Mouse (Mus musculus) stomach, postnatal 0 days (tissue): ENCODE results near the gene Stk11ip.

ENCODE experiments used
- CTCF ChIP-seq: IDR thresholded peaks from 2 replicates; pipeline ENCODE4 v1.5.1; 2016; ENCODE audit warnings: antibody characterized with exemption, low read depth, mild to moderate bottlenecking, moderate library complexity
- EP300 ChIP-seq: optimal IDR thresholded peaks from 2 replicates; pipeline ENCODE3; 2016; ENCODE audit warnings: antibody characterized with exemption

GRCm38 (mm10) chr1:75501905-75502304 lies 19.4 kb upstream of the Stk11ip start:
- TF ChIP-seq CTCF (no peak), EP300 (no peak)
